Mouse (Mus musculus) heart, embryonic 13.5 days (tissue): ENCODE results near the gene Sptbn4. TPM values are rescaled to one million over a fixed set of nuclear protein-coding genes. Genes with fewer than 3 reads are reported as not detected.

Experiments used
- ATAC-seq: fragments of 200-750 bp; cut with Nextera tagmentation; 2 replicates; pipeline ENCODE4 v1.8.0; 2017; ENCODE audit warnings: moderate TSS enrichment; ENCODE audit not compliant: insufficient number of reproducible peaks, low FRiP score, low TSS enrichment; ENCODE audit errors: extremely low read depth
- H3K27ac ChIP-seq: fragments of 300-500 bp; sonication (generic); replicated peaks from 2 replicates; pipeline ENCODE4 v1.5.1; 2015; ENCODE audit warnings: moderate library complexity, mild to moderate bottlenecking, inconsistent platforms
- H3K27me3 ChIP-seq: fragments of 300-500 bp; sonication (generic); replicated peaks from 2 replicates; pipeline ENCODE4 v1.6.1; 2015; ENCODE audit warnings: mild to moderate bottlenecking, inconsistent platforms
- H3K36me3 ChIP-seq: fragments of 300-500 bp; sonication (generic); 2 replicates; pipeline ENCODE4 v1.6.1; 2015; ENCODE audit warnings: mild to moderate bottlenecking, inconsistent platforms
- H3K4me1 ChIP-seq: fragments of 300-500 bp; sonication (generic); 2 replicates; pipeline ENCODE4 v1.6.1; 2015; ENCODE audit warnings: inconsistent platforms
- H3K4me2 ChIP-seq: fragments of 300-500 bp; sonication (generic); 2 replicates; pipeline ENCODE4 v1.6.1; 2015; ENCODE audit warnings: inconsistent platforms, mild to moderate bottlenecking, moderate library complexity
- H3K4me3 ChIP-seq: fragments of 300-500 bp; sonication (generic); 2 replicates; pipeline ENCODE4 v1.5.1; 2015; ENCODE audit warnings: moderate library complexity, mild to moderate bottlenecking, inconsistent platforms
- H3K9ac ChIP-seq: fragments of 300-500 bp; sonication (generic); 2 replicates; pipeline ENCODE4 v1.6.1; 2015; ENCODE audit warnings: inconsistent platforms, mild to moderate bottlenecking, moderate library complexity
- H3K9me3 ChIP-seq: fragments of 300-500 bp; sonication (generic); 2 replicates; pipeline ENCODE4 v1.6.1; 2016; ENCODE audit warnings: inconsistent platforms
- WGBS: fragments of 180-500 bp; shearing (Covaris S2); methylation state at CpG from one replicate; pipeline ENCODE4 v1.1.7; 2015; ENCODE audit warnings: mixed read lengths; 5-methylcytosine and 5-hydroxymethylcytosine counted together
- polyA plus RNA-seq: library from polyadenylated mRNA; unstranded; fragments of >200 nt; fragmentation: Nextera tagmentation; extraction: Ambion mirVana; gene quantifications from 2 replicates; pipeline ENCODE4 v1.2.1, GENCODE M21; 2015

Gene Sptbn4
- polyA plus RNA-seq, 1 experiment from 2014 or later: 0.13 TPM

GRCm38 (mm10) chr7:27486102-27486769 lies 38.8 kb upstream of the Sptbn4 start:
- Histone ChIP-seq H3K27ac (peak overlapping the region; percentile 99), H3K9ac (peak overlapping the region; percentile 95), H3K36me3 (peaks cover 17% of the 10 kb centered on the region), H3K9me3 (no peaks in the 10 kb centered on the region), H3K4me2 (peak overlapping the region; percentile 71), H3K4me1 (peaks cover 48% of the 10 kb centered on the region), H3K4me3 (peak overlapping the region; percentile 85), H3K27me3 (no peaks in the 10 kb centered on the region)
- no peak for ATAC-seq
- 4% methylated on average over 13 of the region's 13 CpGs for WGBS

- Histone ChIP-seq H3K4me3 (no peak overlapping the region), H3K4me2 (no peak overlapping the region), H3K27me3 (no peaks in the 10 kb centered on the region), H3K36me3 (peaks cover 4% of the 10 kb centered on the region), H3K9ac (no peak overlapping the region), H3K9me3 (no peaks in the 10 kb centered on the region), H3K27ac (no peak overlapping the region), H3K4me1 (peaks cover 36% of the 10 kb centered on the region)
- no peak for ATAC-seq
- WGBS: 80% methylated on average over 4 of the region's 4 CpGs
These were observed 36.4 kb upstream of the Sptbn4 start for GRCm38 (mm10) chr7:27483860-27484259.

- peak overlapping the region; percentile 81 for H3K9ac ChIP-seq
- H3K9me3 ChIP-seq: no peaks in the 10 kb centered on the region
- peaks cover 16% of the 10 kb centered on the region for H3K36me3 ChIP-seq
- H3K4me3 ChIP-seq: peak overlapping the region; percentile 47
- 0% methylated on average over 8 of the region's 12 CpGs for WGBS
- H3K27me3 ChIP-seq: no peaks in the 10 kb centered on the region
- H3K4me2 ChIP-seq: peak overlapping the region; percentile 70
- H3K27ac ChIP-seq: peak overlapping the region; percentile 91
- H3K4me1 ChIP-seq: peaks cover 38% of the 10 kb centered on the region
- ATAC-seq: peak; percentile 95
These were observed 34.1 kb upstream of the Sptbn4 start for GRCm38 (mm10) chr7:27481627-27481969.

GRCm38 (mm10) chr7:27480927-27481626 lies 33.6 kb upstream of the Sptbn4 start:
- Histone ChIP-seq H3K27me3 (no peaks in the 10 kb centered on the region), H3K9ac (peak overlapping the region; percentile 81), H3K27ac (peak overlapping the region; percentile 91), H3K36me3 (peaks cover 21% of the 10 kb centered on the region), H3K4me2 (peak overlapping the region; percentile 70), H3K4me1 (peaks cover 43% of the 10 kb centered on the region), H3K4me3 (peak overlapping the region; percentile 47), H3K9me3 (no peaks in the 10 kb centered on the region)
- no peak for ATAC-seq
- WGBS: 12% methylated on average over 11 of the region's 11 CpGs

- H3K4me2 ChIP-seq: peak overlapping the region; percentile 70
- no peaks in the 10 kb centered on the region for H3K27me3 ChIP-seq
- ATAC-seq: no peak
- 55% methylated on average over 3 of the region's 3 CpGs for WGBS
- H3K4me1 ChIP-seq: peaks cover 44% of the 10 kb centered on the region
- H3K9me3 ChIP-seq: no peaks in the 10 kb centered on the region
- peak overlapping the region; percentile 91 for H3K27ac ChIP-seq
- H3K36me3 ChIP-seq: peaks cover 23% of the 10 kb centered on the region
- H3K9ac ChIP-seq: peak overlapping the region; percentile 81
- H3K4me3 ChIP-seq: peak overlapping the region; percentile 47
These were observed 33.0 kb upstream of the Sptbn4 start for GRCm38 (mm10) chr7:27480506-27480905.

- Histone ChIP-seq H3K27ac (no peak overlapping the region), H3K4me3 (no peak overlapping the region)
- WGBS: 75% methylated on average over 1 of the region's 1 CpGs
These were observed 32.3 kb upstream of the Sptbn4 start for GRCm38 (mm10) chr7:27479750-27480149.

GRCm38 (mm10) chr7:27478561-27478960 lies 31.1 kb upstream of the Sptbn4 start:
- 72% methylated on average over 7 of the region's 7 CpGs for WGBS
- H3K4me1 ChIP-seq: peaks cover 49% of the 10 kb centered on the region
- H3K36me3 ChIP-seq: peaks cover 23% of the 10 kb centered on the region
- no peak overlapping the region for H3K27ac ChIP-seq
- ATAC-seq: no peak
- no peaks in the 10 kb centered on the region for H3K27me3 ChIP-seq
- H3K9me3 ChIP-seq: no peaks in the 10 kb centered on the region
- peak overlapping the region; percentile 13; the same call in 1 of the 2 replicates for H3K4me2 ChIP-seq
- no peak overlapping the region for H3K4me3 ChIP-seq
- H3K9ac ChIP-seq: no peak overlapping the region

More at GRCm38 (mm10) chr7:27479750-27480149, 32.3 kb upstream of the Sptbn4 start:
- Histone ChIP-seq H3K36me3 (peaks cover 23% of the 10 kb centered on the region), H3K27me3 (no peaks in the 10 kb centered on the region), H3K9ac (no peak overlapping the region), H3K4me1 (peaks cover 49% of the 10 kb centered on the region), H3K9me3 (no peaks in the 10 kb centered on the region), H3K4me2 (no peak overlapping the region)
- no peak for ATAC-seq

GRCm38 (mm10) chr7:27476098-27476635 lies 28.7 kb upstream of the Sptbn4 start:
- Histone ChIP-seq H3K4me3 (peak overlapping the region; percentile 79), H3K27ac (peak overlapping the region; percentile 68), H3K9ac (peak overlapping the region; percentile 75), H3K27me3 (no peaks in the 10 kb centered on the region), H3K9me3 (no peaks in the 10 kb centered on the region), H3K4me2 (peak overlapping the region; percentile 77), H3K4me1 (peaks cover 43% of the 10 kb centered on the region), H3K36me3 (peaks cover 23% of the 10 kb centered on the region)
- 91% methylated on average over 14 of the region's 14 CpGs for WGBS
- ATAC-seq: no peak

GRCm38 (mm10) chr7:27475596-27475995 lies 28.1 kb upstream of the Sptbn4 start:
- no peak for ATAC-seq
- 85% methylated on average over 2 of the region's 2 CpGs for WGBS
- peak overlapping the region; percentile 68 for H3K27ac ChIP-seq
- H3K4me2 ChIP-seq: peak overlapping the region; percentile 77
- peak overlapping the region; percentile 79 for H3K4me3 ChIP-seq
- H3K9ac ChIP-seq: peak overlapping the region; percentile 75
- H3K9me3 ChIP-seq: no peaks in the 10 kb centered on the region
- peaks cover 37% of the 10 kb centered on the region for H3K4me1 ChIP-seq
- H3K27me3 ChIP-seq: no peaks in the 10 kb centered on the region
- peaks cover 23% of the 10 kb centered on the region for H3K36me3 ChIP-seq

GRCm38 (mm10) chr7:27474490-27474954 lies 27.0 kb upstream of the Sptbn4 start:
- no peaks in the 10 kb centered on the region for H3K9me3 ChIP-seq
- peak overlapping the region; percentile 77 for H3K4me2 ChIP-seq
- H3K9ac ChIP-seq: peak overlapping the region; percentile 91
- no peaks in the 10 kb centered on the region for H3K27me3 ChIP-seq
- 0% methylated on average over 23 of the region's 23 CpGs for WGBS
- peak overlapping the region; percentile 95 for H3K27ac ChIP-seq
- peaks cover 35% of the 10 kb centered on the region for H3K4me1 ChIP-seq
- peaks cover 23% of the 10 kb centered on the region for H3K36me3 ChIP-seq
- ATAC-seq: peak; percentile 82
- peak overlapping the region; percentile 79 for H3K4me3 ChIP-seq

- peak overlapping the region; percentile 77 for H3K4me2 ChIP-seq
- no peaks in the 10 kb centered on the region for H3K9me3 ChIP-seq
- no peaks in the 10 kb centered on the region for H3K27me3 ChIP-seq
- H3K27ac ChIP-seq: peak overlapping the region; percentile 95
- H3K4me3 ChIP-seq: peak overlapping the region; percentile 79
- ATAC-seq: no peak
- WGBS: under 1% methylated on average over 34 of the region's 34 CpGs
- peak overlapping the region; percentile 91 for H3K9ac ChIP-seq
- peaks cover 23% of the 10 kb centered on the region for H3K36me3 ChIP-seq
- peaks cover 35% of the 10 kb centered on the region for H3K4me1 ChIP-seq
These were observed 26.5 kb upstream of the Sptbn4 start for GRCm38 (mm10) chr7:27473835-27474489.
